Mouse (Mus musculus) cerebellum, adult 18-20 months (tissue): ENCODE measurements around the gene Anxa5.

Experiments used
- DNase-seq, 2 experiments: peaks; one replicate each; pipeline ENCODE4 v3.0.0; 2021

Gene Anxa5

DNA sequence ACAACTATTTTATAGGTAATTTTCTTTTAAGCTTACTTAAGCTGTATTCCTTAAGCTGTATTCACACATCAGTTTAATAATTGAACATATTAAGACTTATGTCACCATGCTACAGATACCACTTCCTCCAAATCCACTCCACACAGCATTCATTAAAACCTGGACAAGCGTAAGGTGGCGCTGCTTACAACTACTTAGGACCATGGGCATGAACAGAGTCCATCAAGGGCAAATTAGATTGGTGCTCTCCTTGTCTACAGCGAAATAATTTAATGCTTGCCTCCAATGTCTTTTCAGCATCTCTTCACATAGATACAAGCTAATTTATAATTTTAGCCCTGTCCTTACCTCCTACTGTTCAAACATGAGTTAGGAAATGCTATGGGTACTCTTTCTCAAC is 29.7 kb downstream of the Anxa5 start:
- DNase-seq, result no peak

DNA sequence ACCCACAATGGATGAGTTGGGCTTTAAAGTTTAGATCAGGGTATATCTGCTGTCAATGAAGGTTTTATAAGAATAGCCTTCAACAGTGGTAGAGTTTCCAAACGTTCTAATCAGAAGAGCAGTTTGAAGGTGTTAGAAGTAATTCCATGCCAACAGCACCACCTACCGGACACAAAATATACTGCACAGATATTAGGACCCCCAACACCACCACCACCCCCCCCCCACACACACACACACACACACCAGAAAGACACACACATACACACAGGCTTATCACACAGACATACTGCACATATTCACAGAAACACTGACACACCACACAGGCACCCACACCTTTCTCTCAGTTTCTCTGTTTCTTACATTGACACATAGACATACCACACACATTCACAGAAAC is 33.3 kb downstream of the Anxa5 start:
- DNase-seq, result peak; percentile 18 to 38

DNA sequence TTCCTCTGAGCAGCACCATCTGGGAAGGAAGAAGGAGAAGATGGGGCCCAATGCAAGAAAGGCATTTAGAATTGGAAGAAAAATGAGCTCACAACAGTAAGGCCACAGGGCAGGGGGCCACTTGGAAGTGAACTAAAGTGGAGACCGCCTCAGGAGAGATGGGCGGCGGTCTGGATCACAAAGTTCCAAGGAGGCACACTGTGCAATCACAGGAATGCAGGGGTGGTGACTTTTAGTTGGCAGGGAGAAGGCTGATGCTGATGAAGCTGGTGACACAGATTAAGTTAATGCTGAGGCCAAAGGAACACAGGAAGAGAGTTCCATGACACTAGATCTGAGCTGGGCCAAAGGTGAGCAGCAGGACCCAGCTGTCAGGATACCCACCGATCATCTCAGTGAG is 35.4 kb downstream of the Anxa5 start:
- no peak for DNase-seq

DNA sequence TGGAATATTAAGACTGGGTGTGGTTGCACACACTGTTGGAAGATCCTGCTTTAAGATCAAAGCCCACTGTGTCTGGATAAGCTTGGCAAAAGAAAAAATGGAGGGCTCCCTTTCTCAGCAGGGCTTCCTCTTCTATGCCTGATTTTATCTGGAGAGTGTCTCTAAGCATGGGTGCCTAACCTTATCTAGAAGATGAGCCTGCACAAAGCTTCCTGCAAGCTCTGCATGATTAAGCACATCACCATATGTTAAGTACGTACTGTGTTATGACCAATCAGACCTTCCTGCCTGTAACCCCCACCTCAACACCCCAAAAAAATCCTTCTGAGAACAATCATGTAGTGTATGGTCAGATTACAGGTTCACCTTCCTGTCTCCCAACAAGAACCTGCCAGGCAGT is 45.3 kb downstream of the Anxa5 start:
- DNase-seq, result no peak

DNA sequence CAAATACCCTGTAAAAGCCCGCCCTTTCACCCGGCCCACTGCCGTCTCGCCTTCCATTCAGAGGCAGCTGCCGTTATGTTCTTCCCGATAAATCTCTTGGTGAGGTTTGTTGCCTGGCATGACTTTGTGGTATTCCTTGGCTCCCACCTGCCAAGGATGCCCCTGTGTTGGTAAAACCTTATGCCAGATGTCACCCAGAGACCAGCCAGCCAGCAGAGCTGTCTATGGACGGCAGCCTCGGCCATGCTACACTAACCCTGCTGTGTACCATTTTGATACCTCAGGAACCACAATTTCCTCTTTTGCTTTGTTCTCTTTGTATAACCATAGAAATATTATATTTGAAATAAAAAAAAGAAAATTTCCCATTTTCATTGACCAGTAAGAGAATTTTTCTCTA is 48.3 kb downstream of the Anxa5 start:
- DNase-seq, result no peak

DNA sequence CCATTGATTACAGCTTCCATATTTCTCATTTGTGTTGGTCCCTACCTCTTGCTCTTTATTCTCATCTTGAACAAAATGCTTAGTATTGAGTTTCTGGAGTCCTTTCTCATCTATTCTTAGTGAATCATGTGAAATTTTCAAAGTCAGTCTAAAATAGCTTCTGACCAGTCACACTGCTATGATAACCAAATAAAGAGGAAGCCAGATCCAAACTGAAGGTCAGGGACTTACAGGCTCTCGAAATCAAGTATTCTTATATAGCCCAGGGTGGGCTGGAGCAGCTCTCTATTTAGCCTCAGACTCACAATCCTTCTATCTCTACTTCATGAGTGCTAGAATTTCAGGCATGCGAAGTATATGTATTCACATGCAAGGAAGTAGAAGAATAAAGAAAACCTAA is 66.2 kb downstream of the Anxa5 start:
- no peak for DNase-seq

DNA sequence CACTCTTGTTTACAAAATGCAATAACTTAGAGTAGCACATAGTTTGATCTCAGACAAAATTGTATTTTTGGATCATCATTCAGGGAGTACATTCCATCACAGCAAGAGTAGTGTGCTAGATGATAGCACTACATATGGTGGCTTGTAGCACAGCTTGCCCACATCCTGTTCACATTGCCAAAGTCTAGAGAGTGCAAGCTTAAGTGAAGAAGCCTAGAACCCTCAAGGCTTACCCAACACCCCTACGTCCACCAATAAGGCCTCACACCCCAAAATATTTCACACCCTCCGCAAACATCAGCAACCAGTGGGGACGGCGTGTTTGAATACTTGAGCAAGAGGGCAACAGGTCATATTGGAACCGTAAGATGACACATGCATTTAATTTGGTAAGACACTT is 68.7 kb downstream of the Anxa5 start:
- DNase-seq, result no peak

DNA sequence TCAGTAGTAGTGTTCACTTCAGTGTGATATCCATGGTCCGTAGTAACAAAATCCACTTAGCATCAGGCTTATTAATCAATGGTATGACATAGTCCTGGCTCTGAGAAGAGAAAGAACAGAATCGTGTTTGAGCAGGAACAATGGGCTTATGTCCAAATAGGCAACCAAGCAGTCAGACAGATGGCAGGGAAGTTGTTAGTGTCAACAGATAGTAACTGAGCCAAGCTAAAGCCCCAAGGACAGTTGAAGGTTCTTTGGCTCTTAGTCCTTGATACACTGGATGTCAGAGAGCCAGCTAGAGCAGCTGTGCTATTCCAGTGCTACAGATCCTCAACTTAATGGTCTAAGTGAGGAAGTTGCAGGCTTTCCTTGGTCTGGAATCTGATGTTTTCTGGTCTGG is 69.4 kb downstream of the Anxa5 start:
- no peak for DNase-seq

DNA sequence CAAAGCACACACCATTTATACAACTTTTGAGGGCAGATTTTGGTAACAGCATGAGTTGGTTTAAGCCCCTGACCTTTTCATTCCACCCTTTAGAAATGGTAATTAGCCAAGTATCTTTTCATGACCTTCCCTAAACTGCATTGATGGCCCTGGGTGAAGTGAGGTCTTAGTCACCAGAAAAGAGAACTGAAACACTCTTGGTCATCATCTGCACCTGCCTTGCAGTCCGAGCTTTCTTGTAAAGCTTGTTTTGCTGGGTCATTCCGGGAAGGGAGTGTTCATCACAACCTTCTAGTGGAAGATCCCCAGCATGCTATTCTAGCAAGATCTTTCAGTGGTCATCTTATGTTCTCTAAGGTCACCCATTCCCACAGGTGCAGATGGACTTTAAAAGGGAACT is 73.8 kb downstream of the Anxa5 start:
- no peak for DNase-seq

DNA sequence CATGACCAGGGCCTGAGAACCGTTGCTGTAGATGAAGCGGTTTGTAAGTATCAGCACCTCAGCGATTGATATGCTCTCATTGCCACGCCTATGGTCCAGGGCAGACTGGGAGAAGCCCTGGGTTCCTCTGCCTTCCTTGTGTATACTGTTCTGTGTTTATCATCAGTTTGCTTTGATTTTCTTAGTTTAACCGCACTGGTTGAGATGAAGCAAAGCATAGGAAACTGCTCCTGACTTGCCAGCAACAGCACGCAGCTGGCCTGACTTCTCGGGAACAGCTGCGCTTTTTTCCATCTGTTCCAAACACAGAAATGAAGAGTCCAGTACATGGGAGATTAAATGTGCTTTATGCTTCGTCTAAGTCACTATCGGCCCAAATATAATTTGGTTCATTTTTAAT is 75.0 kb downstream of the Anxa5 start:
- DNase-seq, result no peak
